Mouse (Mus musculus): ENCODE results near the gene Pelo. TPM values are rescaled to one million over a fixed set of nuclear protein-coding genes. Genes with fewer than 3 reads are reported as not detected.
A peak's percentile ranks its signal among the peaks of the same experiment; 100 is the strongest.

Pelo gene
- total RNA-seq, 1 experiment from 2014 or later: 27.6 TPM

- DNase-seq: no peak
Observed at GRCm38 (mm10) chr13:115096965-115097364, 7.0 kb upstream of the Pelo start.

- no peak for DNase-seq
Observed at GRCm38 (mm10) chr13:115096216-115096615, 6.2 kb upstream of the Pelo start.

GRCm38 (mm10) chr13:115095392-115095791 lies 5.4 kb upstream of the Pelo start:
- no peak for DNase-seq

GRCm38 (mm10) chr13:115091511-115091910 lies 1.5 kb upstream of the Pelo start:
- DNase-seq: no peak

- no peak for DNase-seq
Observed at GRCm38 (mm10) chr13:115090977-115091445, 1.0 kb upstream of the Pelo start.

GRCm38 (mm10) chr13:115089395-115090025 lies 476 bp downstream of the Pelo start:
- peak; percentile 24 for DNase-seq

GRCm38 (mm10) chr13:115089020-115089394 lies 979 bp downstream of the Pelo start:
- DNase-seq: no peak

GRCm38 (mm10) chr13:115085974-115086373 lies 4.0 kb downstream of the Pelo start:
- DNase-seq: no peak

GRCm38 (mm10) chr13:115082339-115082738 lies 7.6 kb downstream of the Pelo start:
- DNase-seq: no peak

GRCm38 (mm10) chr13:115079996-115080585 lies 9.9 kb downstream of the Pelo start:
- no peak for DNase-seq

- DNase-seq: no peak
Observed at GRCm38 (mm10) chr13:115078997-115079685, 10.8 kb downstream of the Pelo start.

- DNase-seq: no peak
Observed at GRCm38 (mm10) chr13:115077346-115078134, 12.4 kb downstream of the Pelo start.

- DNase-seq: no peak
Observed at GRCm38 (mm10) chr13:115072386-115072785, 17.6 kb downstream of the Pelo start.

- no peak for DNase-seq
Observed at GRCm38 (mm10) chr13:115071431-115071830, 18.6 kb downstream of the Pelo start.

- DNase-seq: no peak
Observed at GRCm38 (mm10) chr13:115067968-115068330, 22.0 kb downstream of the Pelo start.

GRCm38 (mm10) chr13:115067324-115067967 lies 22.5 kb downstream of the Pelo start:
- DNase-seq: no peak

GRCm38 (mm10) chr13:115057555-115057954 lies 32.4 kb downstream of the Pelo start:
- DNase-seq: no peak

GRCm38 (mm10) chr13:115054783-115055182 lies 35.2 kb downstream of the Pelo start:
- no peak for DNase-seq

- no peak for DNase-seq
Observed at GRCm38 (mm10) chr13:115052568-115052967, 37.4 kb downstream of the Pelo start.

- DNase-seq: no peak
Observed at GRCm38 (mm10) chr13:115050660-115051559, 39.1 kb downstream of the Pelo start.

- DNase-seq: no peak
Observed at GRCm38 (mm10) chr13:115042652-115043051, 47.3 kb downstream of the Pelo start.

All from adrenal gland, postnatal 25 days (tissue).